Mouse (Mus musculus): ENCODE data around the gene Prl2c2.
"Not testable (repeated sequence)": the region's sequence is repeated elsewhere in the genome, so short reads cannot be mapped to it uniquely, and the experiment has no call there.

Gene Prl2c2

GRCm38 (mm10) chr13:13005283-13005682 lies at the start of gene Prl2c2:
Prl2c2 (minus strand) TSS chr13:13005383.
- not testable (repeated sequence) for DNase-seq

- DNase-seq: not testable (repeated sequence)
Measured at GRCm38 (mm10) chr13:13025872-13026271, 20.7 kb upstream of the Prl2c2 start.

GRCm38 (mm10) chr13:13013993-13014549 lies 8.9 kb upstream of the Prl2c2 start:
- DNase-seq: not testable (repeated sequence)

All from kidney, postnatal 36 days (tissue).